Mouse (Mus musculus) limb, embryonic 13.5 days (tissue): ENCODE measurements around the gene Rps25. TPM values are rescaled to one million over a fixed set of nuclear protein-coding genes. Genes with fewer than 3 reads are reported as not detected.
"Not testable (repeated sequence)": the region's sequence is repeated elsewhere in the genome, so short reads cannot be mapped to it uniquely, and the experiment has no call there.

ENCODE experiments used
- ATAC-seq: fragments of 200-750 bp; cut with Nextera tagmentation; 2 replicates; pipeline ENCODE4 v1.8.0; 2017; ENCODE audit warnings: low read depth, moderate number of reproducible peaks, moderate TSS enrichment; ENCODE audit not compliant: low FRiP score
- H3K27ac ChIP-seq: fragments of 300-500 bp; sonication (generic); 2 replicates; pipeline ENCODE4 v1.5.1; 2015; ENCODE audit warnings: inconsistent platforms, mild to moderate bottlenecking, moderate library complexity
- H3K27me3 ChIP-seq: fragments of 300-500 bp; sonication (generic); 2 replicates; pipeline ENCODE4 v1.6.1; 2015; ENCODE audit warnings: mild to moderate bottlenecking, inconsistent platforms
- H3K36me3 ChIP-seq: fragments of 300-500 bp; sonication (generic); 2 replicates; pipeline ENCODE4 v1.6.1; 2015; ENCODE audit warnings: inconsistent platforms, mild to moderate bottlenecking, moderate library complexity
- H3K4me1 ChIP-seq: fragments of 300-500 bp; sonication (generic); 2 replicates; pipeline ENCODE4 v1.6.1; 2015; ENCODE audit warnings: inconsistent platforms
- H3K4me2 ChIP-seq: fragments of 300-500 bp; sonication (generic); replicated peaks from 2 replicates; pipeline ENCODE4 v1.6.1; 2015; ENCODE audit warnings: inconsistent platforms, mild to moderate bottlenecking, moderate library complexity
- H3K4me3 ChIP-seq: fragments of 300-500 bp; sonication (generic); 2 replicates; pipeline ENCODE4 v1.5.1; 2015; ENCODE audit warnings: moderate library complexity, mild to moderate bottlenecking, inconsistent platforms
- H3K9ac ChIP-seq: fragments of 300-500 bp; sonication (generic); 2 replicates; pipeline ENCODE4 v1.6.1; 2015; ENCODE audit warnings: mild to moderate bottlenecking, inconsistent platforms
- H3K9me3 ChIP-seq: fragments of 300-500 bp; sonication (generic); 2 replicates; pipeline ENCODE4 v1.6.1; 2016; ENCODE audit warnings: inconsistent platforms
- WGBS: fragments of 180-500 bp; shearing (Covaris S2); methylation state at CpG from one replicate; pipeline ENCODE4 v1.1.7; 2015; 5-methylcytosine and 5-hydroxymethylcytosine counted together
- microRNA-seq: library from miRNA; unstranded; fragments of <30 nt; microRNA quantifications from one replicate; pipeline ENCODE4, GENCODE M21; 2016
- polyA plus RNA-seq: library from polyadenylated mRNA; unstranded; fragments of >200 nt; fragmentation: Nextera tagmentation; extraction: Ambion mirVana; gene quantifications from 2 replicates; pipeline ENCODE4 v1.2.1, GENCODE M21; 2015

Gene Rps25
- polyA plus RNA-seq, 1 experiment from 2014 or later: 1,961 TPM

DNA sequence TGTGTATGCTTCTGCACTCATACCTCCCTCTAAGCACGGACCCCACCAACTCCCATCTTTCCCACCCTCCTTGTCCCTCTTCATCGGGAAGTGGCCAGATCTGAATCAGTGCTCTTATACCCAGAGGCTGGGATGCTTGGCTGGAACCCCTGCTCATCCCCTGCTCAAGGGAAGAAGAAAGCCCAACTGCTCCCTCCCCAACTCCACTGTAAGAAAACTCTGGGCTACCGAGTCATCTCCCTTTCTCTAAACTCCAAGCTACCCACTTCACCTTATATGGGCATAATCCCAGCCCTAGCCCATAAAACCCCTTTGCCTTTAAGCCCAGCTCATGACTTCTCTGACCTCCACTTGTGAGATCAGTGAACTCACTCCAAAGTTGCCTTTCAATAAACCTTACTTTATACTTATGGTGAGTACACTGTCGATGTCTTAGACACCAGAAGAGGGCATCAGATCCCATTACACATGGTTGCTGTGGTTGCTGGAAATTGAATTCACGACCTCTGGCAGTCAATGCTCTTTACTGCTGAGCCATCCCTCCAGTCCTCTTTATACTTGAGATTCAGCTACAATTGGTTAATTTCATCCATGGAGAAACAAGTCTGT is 25.7 kb downstream of the Rps25 start:
- WGBS: 48% methylated on average over 5 of the region's 5 CpGs
- H3K4me3 ChIP-seq: no peak overlapping the region
- H3K4me1 ChIP-seq: peaks cover 10% of the 10 kb centered on the region
- no peaks in the 10 kb centered on the region for H3K36me3 ChIP-seq
- no peaks in the 10 kb centered on the region for H3K9me3 ChIP-seq
- no peak overlapping the region for H3K4me2 ChIP-seq
- H3K27ac ChIP-seq: no peak overlapping the region
- H3K9ac ChIP-seq: no peak overlapping the region
- no peak for ATAC-seq
- no peaks in the 10 kb centered on the region for H3K27me3 ChIP-seq

DNA sequence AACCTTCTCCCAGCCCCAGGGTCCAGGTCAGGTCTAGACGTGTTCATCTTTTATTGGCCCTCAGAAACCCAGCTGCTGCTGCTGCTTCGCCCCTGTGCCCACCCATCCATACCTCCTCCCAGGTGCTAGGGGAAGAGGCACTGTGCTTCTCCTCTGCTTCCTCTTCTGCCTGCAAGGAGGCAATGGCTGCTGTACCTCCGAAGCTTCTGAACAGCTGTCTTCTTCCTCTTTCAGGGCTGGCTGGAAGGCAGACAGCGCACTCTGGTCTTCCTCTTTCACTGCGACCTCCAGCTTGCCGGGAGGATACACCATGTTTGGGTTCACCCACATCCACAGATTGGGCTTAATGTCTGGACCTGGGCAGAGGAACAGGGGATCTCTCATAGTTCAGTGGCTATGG is 28.8 kb downstream of the Rps25 start:
- no peaks in the 10 kb centered on the region for H3K9me3 ChIP-seq
- no peak overlapping the region for H3K4me2 ChIP-seq
- no peaks in the 10 kb centered on the region for H3K36me3 ChIP-seq
- no peak overlapping the region for H3K27ac ChIP-seq
- ATAC-seq: no peak
- no peak overlapping the region for H3K4me3 ChIP-seq
- no peaks in the 10 kb centered on the region for H3K27me3 ChIP-seq
- 78% methylated on average over 6 of the region's 6 CpGs for WGBS
- H3K4me1 ChIP-seq: peaks cover 10% of the 10 kb centered on the region
- H3K9ac ChIP-seq: 0 out of 2 replicates have a peak overlapping the region, but pooled peaks have one; percentile 9

DNA sequence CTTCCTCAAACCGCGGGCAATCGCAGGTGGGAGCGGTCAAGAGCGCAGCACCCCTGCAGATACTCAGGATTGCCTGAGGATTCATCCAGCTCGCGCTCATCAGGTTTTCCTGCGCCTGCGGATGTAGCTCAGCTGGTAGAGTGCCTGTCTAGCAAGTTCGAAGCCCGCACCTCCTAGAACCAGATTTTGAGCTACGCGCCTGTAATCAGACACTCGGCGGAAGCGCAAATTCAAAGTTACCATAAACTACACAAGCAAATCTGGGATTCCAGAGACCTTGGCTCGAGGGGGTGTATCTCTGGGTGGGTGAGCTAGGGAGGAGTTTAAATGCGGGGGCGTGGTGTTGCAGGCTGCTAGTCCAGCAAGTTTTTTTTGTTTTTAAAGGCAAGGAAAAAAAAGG is 34.0 kb downstream of the Rps25 start, which contains the start of gene Foxr1:
TSS of gene Foxr1 (minus strand) at position 176 of the 400 bp plus-strand sequence.
- H3K4me1 ChIP-seq: no peaks in the 10 kb centered on the region
- no peaks in the 10 kb centered on the region for H3K9me3 ChIP-seq
- ATAC-seq: no peak
- H3K9ac ChIP-seq: no peak within 1 kb of the TSS
- no peak within 1 kb of the TSS for H3K27ac ChIP-seq
- no peak within 1 kb of the TSS for H3K4me2 ChIP-seq
- 72% methylated on average over 19 of the region's 19 CpGs for WGBS
- H3K27me3 ChIP-seq: no peaks in the 10 kb centered on the region
- H3K4me3 ChIP-seq: no peak within 1 kb of the TSS
- H3K36me3 ChIP-seq: no peaks in the 10 kb centered on the region

DNA sequence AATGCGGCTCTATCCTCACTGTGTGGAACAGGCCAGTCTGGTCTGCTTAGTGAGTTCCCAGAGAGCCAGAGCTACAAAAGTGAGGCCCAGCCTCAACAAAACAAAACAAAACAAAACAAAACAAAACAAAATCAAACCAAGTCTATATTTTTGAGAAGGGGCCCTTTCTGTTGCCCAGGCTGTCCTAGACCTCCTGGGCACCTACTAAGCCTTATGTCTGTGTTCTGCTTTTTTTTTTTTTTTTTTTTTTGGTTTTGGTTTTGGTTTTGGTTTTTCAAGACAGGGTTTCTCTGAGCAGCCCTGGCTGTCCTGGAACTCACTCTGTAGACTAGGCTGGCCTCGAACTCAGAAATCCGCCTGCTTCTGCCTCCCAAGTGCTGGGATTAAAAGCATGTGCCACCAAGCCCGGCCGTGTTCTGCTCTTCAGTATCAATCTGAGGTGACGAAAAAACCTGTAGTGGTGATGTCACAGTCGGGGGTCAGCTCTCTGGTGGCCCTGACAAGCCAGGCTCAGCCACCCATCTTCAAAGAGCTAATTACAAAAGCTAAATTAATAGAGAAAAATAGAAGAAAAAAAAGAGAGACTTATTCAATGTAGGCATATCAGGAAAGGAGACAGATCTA is 37.6 kb downstream of the Rps25 start:
- H3K4me1 ChIP-seq, H3K27me3 ChIP-seq, H3K27ac ChIP-seq, H3K9ac ChIP-seq, H3K4me3 ChIP-seq, H3K4me2 ChIP-seq, H3K36me3 ChIP-seq, ATAC-seq, H3K9me3 ChIP-seq: not testable (repeated sequence)
- WGBS: 81% methylated on average over 7 of the region's 7 CpGs

DNA sequence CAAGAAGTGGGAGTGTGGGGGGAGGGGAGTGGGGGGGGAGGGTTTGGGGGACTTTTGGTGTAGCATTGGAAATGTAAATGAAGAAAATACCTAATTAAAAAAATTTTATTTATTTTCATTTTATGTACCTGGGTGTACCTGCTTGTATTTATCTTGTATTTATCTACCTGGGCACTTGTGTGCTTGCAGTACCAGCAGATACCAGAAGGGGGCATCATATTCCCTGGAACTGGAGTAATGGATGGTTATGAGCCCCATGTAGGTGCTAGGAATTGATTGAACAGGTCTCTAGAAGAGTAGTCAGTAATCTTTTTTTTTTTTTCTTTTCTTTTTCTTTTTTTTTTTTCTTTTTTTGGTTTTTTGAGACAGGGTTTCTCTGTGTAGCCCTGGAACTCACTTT is 43.4 kb downstream of the Rps25 start:
- Histone ChIP-seq H3K9me3 (no peaks in the 10 kb centered on the region), H3K27me3 (peaks cover 17% of the 10 kb centered on the region; the same call in 1 of the 2 replicates), H3K9ac (no peak overlapping the region), H3K27ac (no peak overlapping the region), H3K4me1 (peaks cover 6% of the 10 kb centered on the region; the same call in 1 of the 2 replicates), H3K36me3 (no peaks in the 10 kb centered on the region), H3K4me2 (no peak overlapping the region), H3K4me3 (no peak overlapping the region)
- ATAC-seq: no peak

DNA sequence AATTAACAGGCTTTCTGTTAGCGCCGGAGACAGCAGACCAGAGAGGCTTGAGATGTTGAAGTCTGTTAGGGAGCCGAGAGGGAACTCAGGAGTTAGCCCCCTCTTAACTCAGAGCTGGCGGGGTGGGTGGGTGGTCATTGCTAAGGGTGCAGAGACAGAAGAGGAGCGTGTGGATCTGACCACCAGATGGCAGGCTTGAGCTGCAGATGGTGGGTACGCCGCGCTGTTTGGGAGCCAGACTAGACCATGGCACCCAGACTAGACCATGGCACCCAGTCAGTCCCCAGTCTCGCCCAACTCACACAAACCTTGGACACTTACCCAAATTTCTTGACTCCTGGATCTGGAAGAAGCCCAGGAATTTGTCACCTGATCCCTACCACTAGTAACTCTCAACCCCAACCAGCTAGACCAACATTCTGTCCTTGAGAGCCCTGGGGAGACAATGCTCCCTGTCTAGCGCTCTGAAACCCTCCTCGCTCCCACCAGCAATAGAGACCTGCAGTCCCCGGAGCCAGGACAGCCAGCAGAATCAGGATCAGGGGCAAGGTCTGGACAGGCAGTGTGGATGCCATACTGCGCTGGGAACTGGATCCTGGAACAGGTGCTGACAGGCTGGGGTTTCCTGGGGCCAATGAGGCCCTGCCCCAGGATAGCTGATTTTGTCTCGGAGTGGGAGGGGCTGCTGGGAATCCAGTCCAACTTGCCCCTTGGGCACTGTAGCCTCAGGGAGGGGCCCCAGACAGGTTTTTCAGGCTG is 47.4 kb downstream of the Rps25 start:
- no peak overlapping the region for H3K27ac ChIP-seq
- H3K9ac ChIP-seq: peak overlapping the region; percentile 45; the same call in 1 of the 2 replicates
- peaks cover 26% of the 10 kb centered on the region for H3K27me3 ChIP-seq
- H3K4me3 ChIP-seq: no peak overlapping the region
- H3K4me1 ChIP-seq: peaks cover 14% of the 10 kb centered on the region
- peak overlapping the region; percentile 41; the same call in 1 of the 2 replicates for H3K4me2 ChIP-seq
- no peaks in the 10 kb centered on the region for H3K36me3 ChIP-seq
- peak; percentile 86 for ATAC-seq
- WGBS: 8% methylated on average over 14 of the region's 14 CpGs
- H3K9me3 ChIP-seq: no peaks in the 10 kb centered on the region

DNA sequence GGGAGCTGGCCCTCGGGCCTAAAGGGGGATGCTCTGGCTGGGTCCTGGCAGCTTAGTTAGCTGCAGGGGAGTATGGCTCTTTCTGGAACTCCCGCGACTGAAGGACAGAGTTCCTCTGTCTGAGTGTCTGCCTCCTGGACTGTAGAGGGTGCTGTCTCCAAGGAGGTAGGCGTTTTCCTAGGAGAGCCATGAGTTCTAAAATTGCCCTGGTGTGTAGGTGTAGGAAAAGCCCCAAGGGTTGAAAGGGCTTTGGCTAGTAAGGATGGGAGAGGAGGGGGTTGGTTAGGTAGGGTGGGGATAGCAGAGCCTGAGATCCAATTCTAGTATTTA is 47.9 kb downstream of the Rps25 start, which contains the start of gene Upk2:
TSS of gene Upk2 (minus strand) at position 86 of the 330 bp plus-strand sequence.
- H3K27ac ChIP-seq: no peak within 1 kb of the TSS
- no peak within 1 kb of the TSS for H3K4me3 ChIP-seq
- ATAC-seq: no peak
- no peaks in the 10 kb centered on the region for H3K36me3 ChIP-seq
- peaks cover 26% of the 10 kb centered on the region for H3K27me3 ChIP-seq
- H3K9ac ChIP-seq: peak within 1 kb of the TSS; percentile 45; the same call in 1 of the 2 replicates
- H3K4me1 ChIP-seq: peaks cover 14% of the 10 kb centered on the region
- H3K9me3 ChIP-seq: no peaks in the 10 kb centered on the region
- H3K4me2 ChIP-seq: peak within 1 kb of the TSS; percentile 41; the same call in 1 of the 2 replicates
- 24% methylated on average over 4 of the region's 4 CpGs for WGBS

DNA sequence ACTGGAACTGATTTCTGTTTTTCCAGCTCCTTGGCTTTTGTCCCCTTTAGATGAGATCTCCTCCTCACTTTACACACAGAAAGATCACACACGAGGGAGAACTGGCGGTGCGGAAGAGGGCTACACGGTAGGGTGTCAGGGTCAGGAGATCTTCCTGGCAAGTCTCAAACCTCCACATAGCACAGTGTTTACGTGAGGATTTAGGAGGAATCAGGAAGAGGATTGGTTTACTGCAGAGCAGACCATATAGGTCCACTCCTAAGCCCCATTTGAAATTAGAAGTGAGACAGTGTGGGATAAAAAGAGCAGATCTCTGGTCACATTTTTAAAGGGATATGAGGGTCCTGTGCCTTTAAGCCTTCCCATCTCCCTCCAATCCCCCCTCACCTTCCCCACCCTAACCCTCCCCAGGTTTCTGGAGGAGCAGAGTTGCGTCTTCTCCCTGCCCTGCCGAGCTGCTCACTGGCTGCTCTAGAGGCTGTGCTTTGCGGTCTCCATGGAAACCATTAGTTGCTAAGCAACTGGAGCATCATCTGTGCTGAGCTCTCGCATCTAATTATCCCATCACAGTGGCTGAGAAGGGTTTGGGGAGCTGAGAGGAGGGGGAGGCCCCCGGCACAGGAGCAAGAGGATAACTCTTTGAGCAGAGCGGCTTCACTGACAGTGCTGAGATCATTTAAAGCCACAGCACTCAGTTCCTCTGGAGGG is 50.2 kb downstream of the Rps25 start:
- H3K36me3 ChIP-seq: no peaks in the 10 kb centered on the region
- 7% methylated on average over 11 of the region's 11 CpGs for WGBS
- no peak overlapping the region; the same call in 1 of the 2 replicates for H3K9ac ChIP-seq
- H3K9me3 ChIP-seq: no peaks in the 10 kb centered on the region
- H3K4me1 ChIP-seq: peaks cover 14% of the 10 kb centered on the region
- H3K4me2 ChIP-seq: no peak overlapping the region; the same call in 1 of the 2 replicates
- peak; percentile 21; the same call in 1 of the 2 replicates for ATAC-seq
- H3K27me3 ChIP-seq: peaks cover 26% of the 10 kb centered on the region
- H3K4me3 ChIP-seq: no peak overlapping the region
- no peak overlapping the region for H3K27ac ChIP-seq

Small RNA genes lying within 50 kb of the gene (microRNA-seq; reads per million reads assigned to microRNA genes)
- gene Mir7085: not detected

Other genes with a start within 250 kb of the Rps25 start
- 17.5 and 19.6 TPM in 2 replicates for gene Cbl, start 173.1 kb upstream of the Rps25 start, polyA plus RNA-seq
- not detected in 2 replicates for gene Ccdc153, start 166.5 kb upstream of the Rps25 start, polyA plus RNA-seq
- gene Pdzd3, start 155.7 kb upstream of the Rps25 start, polyA plus RNA-seq: 0.09 and 0.11 TPM in 2 replicates
- 8.2 and 8.3 TPM in 2 replicates for gene Nlrx1, start 138.5 kb upstream of the Rps25 start, polyA plus RNA-seq
- 7.3 and 7.4 TPM in 2 replicates for gene Abcg4, start 118.5 kb upstream of the Rps25 start, polyA plus RNA-seq
- 26.1 and 29.6 TPM in 2 replicates for gene Hinfp, start 101.5 kb upstream of the Rps25 start, polyA plus RNA-seq
- 6.8 and 7.8 TPM in 2 replicates for gene C2cd2l, start 86.9 kb upstream of the Rps25 start, polyA plus RNA-seq
- 40.2 and 40.5 TPM in 2 replicates for gene Dpagt1, start 81.1 kb upstream of the Rps25 start, polyA plus RNA-seq
- 382 and 390 TPM in 2 replicates for gene H2afx, start 72.4 kb upstream of the Rps25 start, polyA plus RNA-seq
- 111 and 116 TPM in 2 replicates for gene Hmbs, start 62.9 kb upstream of the Rps25 start, polyA plus RNA-seq
- 27.8 and 28.9 TPM in 2 replicates for gene Vps11, start 45.5 kb upstream of the Rps25 start, polyA plus RNA-seq
- gene Hyou1, start 27.6 kb upstream of the Rps25 start, polyA plus RNA-seq: 30.9 and 36.8 TPM in 2 replicates
- 11.1 and 11.5 TPM in 2 replicates for gene Slc37a4, start 10.3 kb upstream of the Rps25 start, polyA plus RNA-seq
- 160 and 165 TPM in 2 replicates for gene Trappc4, start 461 bp downstream of the Rps25 start, polyA plus RNA-seq
- gene Ccdc84, start 11.4 kb downstream of the Rps25 start, polyA plus RNA-seq: 32.2 and 35.5 TPM in 2 replicates
- not detected in 2 replicates for gene Foxr1, start 34.0 kb downstream of the Rps25 start, polyA plus RNA-seq
- gene Upk2, start 47.8 kb downstream of the Rps25 start, polyA plus RNA-seq: 0.31 and 0.36 TPM in 2 replicates
- 14.5 and 15.0 TPM in 2 replicates for gene Bcl9l, start 75.7 kb downstream of the Rps25 start, polyA plus RNA-seq
- 0.09 TPM in 1 of 2 replicates, not detected in the other for gene Cxcr5, start 154.7 kb downstream of the Rps25 start, polyA plus RNA-seq
- gene Ddx6, start 197.8 kb downstream of the Rps25 start, polyA plus RNA-seq: 25.8 and 26.0 TPM in 2 replicates